Mouse (Mus musculus): ENCODE data around the gene Tfdp1.

GRCm38 (mm10) chr8:13305459-13305858 is 33.1 kb upstream of the Tfdp1 start:
- TF ChIP-seq POLR2A (IDR thresholded peaks at IDR 0.05; ENCODE audit: borderline replicate concordance, control insufficient read depth, low read depth, low read length) = no peak
- no peak for TF ChIP-seq CTCF (IDR thresholded peaks at IDR 0.05; ENCODE audit: control insufficient read depth, insufficient read depth, low read length)

Measured in bone marrow, adult 2 months (tissue).